Mouse (Mus musculus): Measurements from ENCODE around the gene Slc45a2. TPM values are rescaled to one million over a fixed set of nuclear protein-coding genes. Genes with fewer than 3 reads are reported as not detected.

Gene Slc45a2
- polyA plus RNA-seq (2015; fragmentation: Nextera tagmentation; extraction: Ambion mirVana), result 0.09 and 0.17 TPM in 2 replicates

GRCm38 (mm10) chr15:11000421-11000820 is at the start of gene Slc45a2:
TSS of gene Slc45a2 (plus strand) at chr15:11000721.
- no peak within 1 kb of the TSS for H3K27ac ChIP-seq
- H3K4me3 ChIP-seq, result no peak within 1 kb of the TSS
- H3K9me3 ChIP-seq, result no peaks in the 10 kb centered on the region
- no peaks in the 10 kb centered on the region for H3K4me1 ChIP-seq (replicated peaks)
- H3K9ac ChIP-seq, result no peak within 1 kb of the TSS
- H3K36me3 ChIP-seq, result peaks cover 5% of the 10 kb centered on the region; the same call in 1 of the 2 replicates
- 66% methylated on average over 7 of the region's 7 CpGs for WGBS
- H3K4me2 ChIP-seq, result no peak within 1 kb of the TSS
- no peak for ATAC-seq (ENCODE audit: low FRiP score)
- H3K27me3 ChIP-seq, result no peaks in the 10 kb centered on the region

GRCm38 (mm10) chr15:10951951-10952759 is 48.4 kb upstream of the Slc45a2 start, which contains the start of gene C1qtnf3:
TSS of gene C1qtnf3 (plus strand) at chr15:10952332.
- no peaks in the 10 kb centered on the region for H3K27me3 ChIP-seq
- H3K4me1 ChIP-seq (replicated peaks), result peaks cover 16% of the 10 kb centered on the region
- H3K9me3 ChIP-seq, result no peaks in the 10 kb centered on the region
- peak; percentile 70 for ATAC-seq (ENCODE audit: low FRiP score)
- no peaks in the 10 kb centered on the region for H3K36me3 ChIP-seq
- H3K4me2 ChIP-seq, result peak within 1 kb of the TSS; percentile 38
- 59% methylated on average over 23 of the region's 23 CpGs for WGBS
- H3K27ac ChIP-seq, result peak within 1 kb of the TSS; percentile 46
- 0 out of 2 replicates have a peak within 1 kb of the TSS, but pooled peaks have one; percentile 12 for H3K4me3 ChIP-seq
- H3K9ac ChIP-seq, result no peak within 1 kb of the TSS

- 27% methylated on average over 4 of the region's 4 CpGs for WGBS
- Histone ChIP-seq H3K4me1 (replicated peaks) (peaks cover 16% of the 10 kb centered on the region), H3K27me3 (no peaks in the 10 kb centered on the region), H3K4me3 (no peak overlapping the region), H3K9ac (no peak overlapping the region), H3K9me3 (no peaks in the 10 kb centered on the region), H3K4me2 (peak overlapping the region; percentile 38), H3K36me3 (no peaks in the 10 kb centered on the region), H3K27ac (peak overlapping the region; percentile 46; the same call in 1 of the 2 replicates)
- no peak for ATAC-seq (ENCODE audit: low FRiP score)
Observed at GRCm38 (mm10) chr15:10952760-10953305, 47.7 kb upstream of the Slc45a2 start.

- no peak overlapping the region for H3K27ac ChIP-seq
- H3K4me3 ChIP-seq, result no peak overlapping the region
- H3K4me2 ChIP-seq, result no peak overlapping the region
- H3K9me3 ChIP-seq, result no peaks in the 10 kb centered on the region
- ATAC-seq (ENCODE audit: low FRiP score), result no peak
- H3K27me3 ChIP-seq, result no peaks in the 10 kb centered on the region
- H3K36me3 ChIP-seq, result no peaks in the 10 kb centered on the region
- no peak overlapping the region for H3K9ac ChIP-seq
- peaks cover 16% of the 10 kb centered on the region for H3K4me1 ChIP-seq (replicated peaks)
- 68% methylated on average over 1 of the region's 1 CpGs for WGBS
Observed at GRCm38 (mm10) chr15:10953465-10953864, 47.1 kb upstream of the Slc45a2 start.

- ATAC-seq (ENCODE audit: low FRiP score), result no peak
- Histone ChIP-seq H3K4me2 (no peak overlapping the region), H3K9me3 (no peaks in the 10 kb centered on the region), H3K4me1 (replicated peaks) (peaks cover 16% of the 10 kb centered on the region), H3K4me3 (no peak overlapping the region), H3K27ac (no peak overlapping the region), H3K27me3 (no peaks in the 10 kb centered on the region), H3K36me3 (no peaks in the 10 kb centered on the region), H3K9ac (no peak overlapping the region)
- WGBS, result 90% methylated on average over 6 of the region's 6 CpGs
Observed at GRCm38 (mm10) chr15:10954381-10955016, 46.0 kb upstream of the Slc45a2 start.

GRCm38 (mm10) chr15:10955156-10955555 is 45.4 kb upstream of the Slc45a2 start:
- no peak overlapping the region for H3K9ac ChIP-seq
- no peak for ATAC-seq (ENCODE audit: low FRiP score)
- H3K4me1 ChIP-seq (replicated peaks), result peaks cover 16% of the 10 kb centered on the region
- no peak overlapping the region for H3K4me2 ChIP-seq
- no peaks in the 10 kb centered on the region for H3K9me3 ChIP-seq
- H3K36me3 ChIP-seq, result no peaks in the 10 kb centered on the region
- no peaks in the 10 kb centered on the region for H3K27me3 ChIP-seq
- no peak overlapping the region for H3K4me3 ChIP-seq
- H3K27ac ChIP-seq, result no peak overlapping the region
- 70% methylated on average over 5 of the region's 5 CpGs for WGBS

- 32% methylated on average over 3 of the region's 3 CpGs for WGBS
- Histone ChIP-seq H3K9ac (no peak overlapping the region), H3K4me1 (replicated peaks) (peaks cover 13% of the 10 kb centered on the region), H3K27ac (no peak overlapping the region), H3K9me3 (no peaks in the 10 kb centered on the region), H3K27me3 (no peaks in the 10 kb centered on the region), H3K36me3 (no peaks in the 10 kb centered on the region), H3K4me3 (no peak overlapping the region), H3K4me2 (no peak overlapping the region)
- ATAC-seq (ENCODE audit: low FRiP score), result no peak
Observed at GRCm38 (mm10) chr15:10956706-10957105, 43.8 kb upstream of the Slc45a2 start.

GRCm38 (mm10) chr15:10959277-10960026 is 41.1 kb upstream of the Slc45a2 start:
- Histone ChIP-seq H3K27me3 (no peaks in the 10 kb centered on the region), H3K9ac (no peak overlapping the region), H3K4me2 (no peak overlapping the region), H3K4me3 (no peak overlapping the region), H3K36me3 (no peaks in the 10 kb centered on the region), H3K4me1 (replicated peaks) (no peaks in the 10 kb centered on the region), H3K27ac (no peak overlapping the region), H3K9me3 (no peaks in the 10 kb centered on the region)
- WGBS, result 90% methylated on average over 15 of the region's 15 CpGs
- ATAC-seq (ENCODE audit: low FRiP score), result no peak

- H3K9me3 ChIP-seq, result no peaks in the 10 kb centered on the region
- H3K36me3 ChIP-seq, result no peaks in the 10 kb centered on the region
- no peak overlapping the region for H3K27ac ChIP-seq
- no peak overlapping the region for H3K4me2 ChIP-seq
- no peaks in the 10 kb centered on the region for H3K27me3 ChIP-seq
- no peak for ATAC-seq (ENCODE audit: low FRiP score)
- H3K9ac ChIP-seq, result no peak overlapping the region
- H3K4me1 ChIP-seq (replicated peaks), result no peaks in the 10 kb centered on the region
- H3K4me3 ChIP-seq, result no peak overlapping the region
- 94% methylated on average over 5 of the region's 5 CpGs for WGBS
Observed at GRCm38 (mm10) chr15:10960267-10960666, 40.3 kb upstream of the Slc45a2 start.

GRCm38 (mm10) chr15:10962601-10963000 is 37.9 kb upstream of the Slc45a2 start:
- Histone ChIP-seq H3K4me2 (no peak overlapping the region), H3K9ac (no peak overlapping the region), H3K27me3 (no peaks in the 10 kb centered on the region), H3K27ac (no peak overlapping the region), H3K4me1 (replicated peaks) (no peaks in the 10 kb centered on the region), H3K36me3 (no peaks in the 10 kb centered on the region), H3K4me3 (no peak overlapping the region), H3K9me3 (no peaks in the 10 kb centered on the region)
- WGBS, result 94% methylated on average over 2 of the region's 2 CpGs
- no peak for ATAC-seq (ENCODE audit: low FRiP score)

- ATAC-seq (ENCODE audit: low FRiP score), result no peak
- Histone ChIP-seq H3K4me3 (no peak overlapping the region), H3K27ac (no peak overlapping the region), H3K4me2 (no peak overlapping the region), H3K9ac (no peak overlapping the region), H3K9me3 (no peaks in the 10 kb centered on the region), H3K4me1 (replicated peaks) (no peaks in the 10 kb centered on the region), H3K27me3 (no peaks in the 10 kb centered on the region), H3K36me3 (no peaks in the 10 kb centered on the region)
- 74% methylated on average over 3 of the region's 3 CpGs for WGBS
Observed at GRCm38 (mm10) chr15:10969439-10969838, 31.1 kb upstream of the Slc45a2 start.

- Histone ChIP-seq H3K9me3 (no peaks in the 10 kb centered on the region), H3K27me3 (no peaks in the 10 kb centered on the region), H3K36me3 (no peaks in the 10 kb centered on the region), H3K4me1 (replicated peaks) (no peaks in the 10 kb centered on the region), H3K9ac (no peak overlapping the region), H3K4me2 (no peak overlapping the region), H3K27ac (no peak overlapping the region), H3K4me3 (no peak overlapping the region)
- 91% methylated on average over 5 of the region's 5 CpGs for WGBS
- ATAC-seq (ENCODE audit: low FRiP score), result no peak
Observed at GRCm38 (mm10) chr15:10970777-10971176, 29.7 kb upstream of the Slc45a2 start.

Data from hindbrain, embryonic 13.5 days (tissue).